Mouse (Mus musculus) c-Kit-positive CD71-negative TER-119-negative erythroid progenitor cells, embryonic 14.5 days (primary cell): Measurements from ENCODE around the gene Lrrc10b.

ENCODE experiments used
- DNase-seq: peaks from one replicate; pipeline ENCODE4 v3.0.0-alpha.2; 2013; ENCODE audit warnings: low read depth

The Lrrc10b gene

GRCm38 (mm10) chr19:10444685-10445369 is 12.4 kb downstream of the Lrrc10b start:
- no peak for DNase-seq

DNA sequence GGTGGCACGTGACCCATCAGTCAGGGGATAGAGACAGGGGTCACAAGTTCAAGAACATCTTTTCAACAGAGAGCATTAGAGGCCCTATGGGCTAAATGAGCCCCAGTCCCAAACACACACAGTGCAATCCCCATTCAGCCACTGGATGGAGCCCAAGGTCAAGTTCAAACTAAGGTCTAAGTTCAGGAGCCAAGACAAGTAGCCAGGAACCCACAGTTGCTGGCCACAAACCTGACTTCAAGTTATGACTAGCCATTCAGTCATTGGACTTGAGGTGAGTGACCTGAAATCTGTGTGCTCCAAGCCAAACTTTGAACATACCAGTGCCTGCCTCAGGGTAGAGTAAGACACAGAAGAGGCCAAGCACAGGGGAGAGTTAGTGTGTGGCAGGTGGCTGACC is 19.8 kb downstream of the Lrrc10b start:
- no peak for DNase-seq

- no peak for DNase-seq
Measured at GRCm38 (mm10) chr19:10436726-10437125, 20.5 kb downstream of the Lrrc10b start.

DNA sequence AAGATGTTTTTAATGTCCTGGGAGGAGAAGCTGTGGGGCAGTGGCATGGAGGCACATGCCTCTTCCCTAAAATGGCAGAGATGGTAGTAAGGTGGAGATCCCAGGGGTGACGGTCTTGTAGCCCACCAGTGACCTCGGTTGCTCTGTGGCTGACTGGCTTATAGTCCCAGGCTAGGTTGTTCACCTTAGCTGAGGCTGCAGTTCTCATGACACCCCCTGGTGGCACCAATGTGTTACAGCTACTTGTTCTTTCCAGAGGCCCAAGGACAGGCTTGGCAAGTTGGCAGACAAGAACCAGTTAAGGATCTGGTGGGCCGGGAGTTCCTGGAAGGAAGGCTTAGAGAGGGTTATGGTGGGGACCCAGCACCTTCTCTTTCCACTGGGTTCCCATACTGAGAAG is 21.4 kb downstream of the Lrrc10b start:
- DNase-seq, result peak; percentile 56

DNA sequence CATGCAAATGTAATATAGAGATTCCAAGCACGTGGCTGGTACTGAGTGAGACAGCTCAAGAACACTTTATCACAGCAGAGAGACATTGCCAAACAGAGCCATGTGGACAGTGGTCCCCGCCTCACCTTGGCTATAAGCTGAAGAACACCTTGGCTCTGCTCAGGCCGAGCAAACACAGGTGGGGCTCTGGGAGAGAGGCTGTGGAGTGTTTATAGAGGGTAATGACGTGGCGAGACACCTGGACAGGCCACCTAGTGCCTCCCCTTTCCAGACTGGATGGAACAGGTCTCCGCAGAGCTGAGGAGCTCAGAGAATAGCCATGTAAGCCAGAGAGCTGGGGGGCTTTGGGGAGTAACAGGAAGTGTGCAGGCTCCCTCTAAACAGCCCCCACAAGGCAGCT is 22.3 kb downstream of the Lrrc10b start:
- no peak for DNase-seq

DNA sequence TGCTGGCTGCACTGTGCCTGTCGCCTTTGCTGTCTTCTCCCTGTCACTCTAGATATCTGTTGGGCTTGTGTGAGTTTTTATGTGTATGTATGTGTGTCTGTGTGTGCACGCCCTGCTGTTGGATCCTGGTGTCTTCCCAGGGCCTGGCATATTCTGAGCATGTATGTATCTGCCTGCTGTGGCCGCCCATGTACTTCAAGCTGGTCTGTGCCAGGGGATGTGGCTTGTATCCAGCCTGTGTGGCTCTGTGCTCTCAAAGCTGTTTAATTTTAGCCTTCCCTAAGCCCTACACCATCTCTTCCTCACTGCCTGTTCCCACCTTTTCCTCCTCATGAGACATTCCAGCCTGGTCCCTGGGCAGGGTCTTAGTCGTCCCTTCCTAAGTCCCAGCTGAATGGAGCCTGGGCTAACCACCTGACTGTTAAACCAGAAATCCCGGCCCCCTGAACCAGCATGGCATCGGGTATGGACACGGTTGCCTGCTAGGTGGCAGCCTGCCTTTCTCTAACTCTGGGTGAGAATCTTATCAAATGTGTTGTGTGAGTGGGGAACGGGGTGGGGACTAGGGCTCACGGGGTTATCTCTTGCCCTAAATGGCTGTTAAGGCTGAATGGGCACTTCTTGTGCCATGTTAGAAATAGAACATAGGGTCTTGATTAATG is 23.3 kb downstream of the Lrrc10b start:
- DNase-seq, result no peak

DNA sequence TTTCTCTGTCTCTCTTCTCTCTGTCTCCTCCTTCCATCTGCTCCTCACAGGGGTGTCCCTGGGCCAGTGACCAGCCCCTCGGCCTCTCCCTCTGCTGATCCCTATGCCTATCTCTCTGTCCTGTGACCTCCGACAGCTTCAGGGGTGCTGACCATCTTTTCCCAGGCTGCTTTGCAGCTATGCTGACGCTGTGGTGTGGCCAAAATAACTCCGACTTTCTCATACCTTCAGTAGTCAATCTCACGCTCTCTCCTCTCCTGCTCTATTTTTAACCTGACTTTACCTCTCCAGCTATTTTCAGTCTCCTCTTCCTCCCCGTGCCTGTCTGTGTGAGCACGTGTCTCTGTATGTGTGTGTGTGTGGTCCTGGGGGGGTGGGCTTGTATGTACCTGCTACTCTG is 24.0 kb downstream of the Lrrc10b start:
- DNase-seq, result no peak

GRCm38 (mm10) chr19:10431841-10432240 is 25.4 kb downstream of the Lrrc10b start:
- no peak for DNase-seq

- no peak for DNase-seq
Measured at GRCm38 (mm10) chr19:10431410-10431809, 25.9 kb downstream of the Lrrc10b start.

DNA sequence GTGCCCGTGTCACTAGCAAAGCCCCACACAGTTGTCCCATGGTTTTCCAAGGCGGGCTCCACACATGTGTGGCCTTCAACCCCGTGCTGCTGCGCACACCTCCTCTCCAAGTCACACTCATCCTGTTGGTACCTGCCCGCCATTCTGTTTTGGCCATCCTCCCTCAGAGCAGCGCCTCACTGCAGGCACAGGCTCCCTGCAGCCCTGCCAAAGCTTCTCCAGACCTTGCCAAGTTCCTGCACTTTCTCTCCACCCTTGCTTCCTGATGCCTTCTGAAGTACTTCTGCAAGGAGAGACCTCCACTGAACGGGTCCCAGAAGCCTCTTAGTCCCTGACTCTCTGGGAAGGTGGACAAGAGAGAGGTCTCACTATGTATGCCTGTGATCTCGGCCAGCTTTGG is 27.9 kb downstream of the Lrrc10b start:
- DNase-seq, result no peak

DNA sequence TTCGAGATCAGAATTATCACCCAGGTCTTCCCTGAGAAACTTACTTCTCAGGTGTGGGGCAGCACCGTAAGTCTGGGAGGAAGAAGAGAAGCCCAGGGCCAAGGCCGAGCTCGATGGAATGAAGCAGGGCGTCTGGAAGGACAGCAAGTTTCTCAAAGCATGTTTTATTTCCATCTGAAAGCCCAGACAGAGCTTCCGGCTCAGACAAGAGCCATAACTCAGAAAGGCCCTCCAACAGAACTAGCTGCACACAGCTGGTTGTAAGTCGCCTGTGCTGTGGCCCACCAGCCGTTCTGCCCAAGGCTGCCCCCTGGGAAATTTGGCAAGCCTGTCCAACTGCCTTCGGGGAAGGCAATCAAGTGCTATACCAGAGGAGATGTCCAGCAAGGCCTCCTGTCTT is 29.8 kb downstream of the Lrrc10b start:
- no peak for DNase-seq

DNA sequence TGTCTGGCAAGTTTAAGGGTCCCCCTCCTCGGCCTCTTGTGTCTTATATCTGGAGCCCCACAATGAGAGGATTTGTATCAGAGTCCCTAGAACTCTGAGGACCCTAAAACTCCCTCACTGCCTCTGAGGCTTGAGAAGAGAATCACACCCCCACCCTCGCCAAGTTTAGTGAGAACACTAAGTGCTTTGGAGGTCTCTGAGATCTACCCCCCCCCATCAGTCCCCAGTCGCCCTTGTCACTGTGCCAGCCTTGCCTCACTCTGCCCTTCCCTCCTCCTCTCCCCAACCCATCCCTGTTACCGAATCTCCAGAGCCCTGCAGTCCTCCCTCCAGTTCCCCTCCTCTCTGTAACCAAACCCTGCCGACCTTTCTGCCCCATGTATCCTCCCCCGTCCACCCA is 30.5 kb downstream of the Lrrc10b start:
- no peak for DNase-seq

GRCm38 (mm10) chr19:10426312-10426711 is 31.0 kb downstream of the Lrrc10b start:
- no peak for DNase-seq

GRCm38 (mm10) chr19:10425484-10426270 is 31.6 kb downstream of the Lrrc10b start:
- DNase-seq, result no peak

DNA sequence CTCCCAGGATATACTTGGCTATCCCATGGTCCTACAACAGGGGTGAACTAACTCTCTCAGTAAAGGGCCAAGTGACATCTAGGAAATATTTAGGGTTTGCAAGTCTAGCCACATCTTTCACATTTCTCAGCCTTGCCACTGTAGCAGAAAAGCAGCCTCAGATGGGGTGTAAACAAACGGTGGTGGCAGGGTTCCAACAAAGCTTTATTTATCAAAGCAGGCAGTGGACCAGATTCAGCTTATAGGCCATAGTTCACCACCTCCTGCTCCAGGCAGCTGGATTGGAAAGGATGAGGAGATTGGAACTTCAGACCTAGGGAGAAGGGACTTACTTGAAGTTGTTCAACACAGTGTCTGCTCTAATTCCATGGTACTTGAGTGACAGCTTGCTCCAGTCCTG is 32.5 kb downstream of the Lrrc10b start:
- no peak for DNase-seq

DNA sequence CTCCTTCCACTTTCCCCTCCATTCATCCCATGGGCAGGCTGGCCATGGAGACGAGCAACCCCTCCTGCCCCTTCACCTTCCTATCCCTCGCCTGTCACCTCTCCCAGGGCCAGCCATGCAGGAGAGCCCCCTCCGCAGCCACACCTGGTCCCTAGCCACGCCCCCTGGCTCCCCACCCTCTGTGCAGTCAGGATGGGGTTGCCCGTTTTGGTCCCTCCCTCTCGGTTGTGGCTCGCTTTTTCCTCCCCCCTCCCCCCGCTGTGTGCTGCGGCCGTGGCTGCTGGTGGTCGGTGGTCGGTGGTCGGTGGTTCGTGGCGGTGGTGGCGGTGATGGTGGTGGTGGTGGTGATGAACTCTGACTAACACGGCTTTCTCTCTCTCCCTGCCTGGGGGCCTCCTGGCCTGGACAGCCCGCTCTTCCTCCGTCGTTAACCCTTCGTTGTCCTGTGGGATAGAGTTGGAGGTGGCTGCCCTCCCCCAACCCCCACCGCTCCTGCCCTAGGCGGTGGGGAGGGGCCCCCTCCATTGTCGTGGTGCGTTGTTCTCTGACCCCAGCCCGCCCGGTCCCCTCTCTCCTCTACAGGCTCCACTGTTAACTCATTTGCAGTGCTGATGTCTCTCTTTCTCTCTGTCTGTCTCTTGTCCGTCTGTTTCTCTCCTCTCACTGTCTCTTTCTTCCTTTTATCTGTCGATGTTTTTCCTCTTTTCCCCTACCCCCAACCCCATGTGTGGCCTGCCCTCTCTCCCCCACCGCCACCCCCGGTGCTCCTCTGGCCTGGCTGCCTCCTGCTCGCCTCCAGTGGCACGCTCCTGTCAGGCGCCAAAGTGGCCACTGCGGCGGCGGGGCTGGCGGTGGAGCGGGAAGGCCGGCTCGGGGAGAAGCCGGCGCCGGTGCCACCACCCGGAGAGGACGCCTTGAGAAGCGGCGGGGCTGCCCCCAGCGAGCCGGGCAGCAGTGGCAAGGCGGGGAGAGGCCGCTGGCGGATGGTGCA is 35.0 kb downstream of the Lrrc10b start:
- DNase-seq, result no peak

DNA sequence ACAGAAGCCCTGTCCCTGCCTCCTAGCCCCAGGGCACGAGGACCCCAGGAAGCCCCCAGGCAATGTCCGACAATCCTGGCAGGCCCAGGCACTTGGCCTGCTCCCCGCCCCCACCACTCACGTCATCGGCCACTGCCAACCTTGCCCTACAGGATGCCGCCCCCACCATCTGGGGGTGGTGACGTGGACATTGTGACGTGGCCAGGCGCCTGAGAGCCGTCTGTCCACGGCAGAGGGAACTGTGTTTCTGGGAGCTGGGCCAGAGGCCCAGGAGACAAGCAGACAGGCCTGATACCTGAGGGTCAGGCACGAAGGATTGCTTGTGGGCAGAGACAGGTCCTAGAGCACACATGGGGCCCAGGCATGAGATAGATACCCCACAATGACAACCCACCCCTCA is 39.8 kb downstream of the Lrrc10b start:
- no peak for DNase-seq

- no peak for DNase-seq
Measured at GRCm38 (mm10) chr19:10416889-10417288, 40.4 kb downstream of the Lrrc10b start.

GRCm38 (mm10) chr19:10415508-10415907 is 41.8 kb downstream of the Lrrc10b start:
- DNase-seq, result no peak

DNA sequence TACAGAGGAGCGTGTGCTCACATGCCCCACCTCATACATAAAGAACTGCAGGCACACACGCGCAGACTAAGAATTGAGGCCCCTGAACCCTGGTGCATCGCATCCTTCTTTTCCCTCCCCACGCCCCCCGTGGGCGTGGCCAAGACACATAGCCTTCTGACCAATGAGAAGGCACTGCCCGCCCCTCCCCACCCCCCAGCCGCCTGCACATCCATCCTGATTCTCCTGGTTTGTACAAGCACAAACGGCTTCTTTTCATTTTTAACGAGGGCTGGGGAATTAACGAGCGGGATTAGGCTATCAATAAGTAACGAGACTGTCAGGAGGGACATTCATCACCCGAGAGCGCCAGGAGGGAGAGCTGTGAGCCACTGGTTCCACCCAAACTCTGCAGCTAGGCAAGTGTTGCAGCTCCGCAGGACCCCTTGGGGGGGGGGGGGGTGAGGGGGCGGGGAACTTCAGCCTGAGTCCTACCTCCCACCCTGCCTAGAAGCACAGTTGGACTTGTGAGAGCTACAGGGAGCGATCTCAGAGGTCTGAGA is 43.5 kb downstream of the Lrrc10b start:
- no peak for DNase-seq
